Mouse (Mus musculus) limb, embryonic 15.5 days (tissue): ENCODE results near the gene Nek8. TPM values are rescaled to one million over a fixed set of nuclear protein-coding genes. Genes with fewer than 3 reads are reported as not detected.
A peak's percentile ranks its signal among the peaks of the same experiment; 100 is the strongest.

ENCODE experiments used
- ATAC-seq: fragments of 200-750 bp; cut with Nextera tagmentation; 2 replicates; pipeline ENCODE4 v1.8.0; 2017; ENCODE audit warnings: low read depth, moderate TSS enrichment; ENCODE audit not compliant: insufficient number of reproducible peaks, low FRiP score, low TSS enrichment
- H3K27ac ChIP-seq: fragments of 300-500 bp; sonication (generic); 2 replicates; pipeline ENCODE4 v1.5.1; 2015; ENCODE audit warnings: moderate library complexity, mild to moderate bottlenecking, inconsistent platforms
- H3K27me3 ChIP-seq: fragments of 300-500 bp; sonication (generic); 2 replicates; pipeline ENCODE4 v1.6.1; 2015; ENCODE audit warnings: inconsistent platforms
- H3K36me3 ChIP-seq: fragments of 300-500 bp; sonication (generic); 2 replicates; pipeline ENCODE4 v1.6.1; 2015; ENCODE audit warnings: inconsistent platforms
- H3K4me1 ChIP-seq: fragments of 300-500 bp; sonication (generic); 2 replicates; pipeline ENCODE4 v1.6.1; 2015; ENCODE audit warnings: inconsistent platforms
- H3K4me2 ChIP-seq: fragments of 300-500 bp; sonication (generic); 2 replicates; pipeline ENCODE4 v1.6.1; 2015; ENCODE audit warnings: mild to moderate bottlenecking, inconsistent platforms
- H3K4me3 ChIP-seq: fragments of 300-500 bp; sonication (generic); 2 replicates; pipeline ENCODE4 v1.5.1; 2015; ENCODE audit warnings: mild to moderate bottlenecking, inconsistent platforms
- H3K9ac ChIP-seq: fragments of 300-500 bp; sonication (generic); 2 replicates; pipeline ENCODE4 v1.6.1; 2015; ENCODE audit warnings: inconsistent platforms
- H3K9me3 ChIP-seq: fragments of 300-500 bp; sonication (generic); 2 replicates; pipeline ENCODE4 v1.6.1; 2016; ENCODE audit warnings: inconsistent platforms
- WGBS: fragments of 180-500 bp; shearing (Covaris S2); methylation state at CpG from one replicate; pipeline ENCODE4 v1.1.7; 2015; 5-methylcytosine and 5-hydroxymethylcytosine counted together
- microRNA-seq: library from miRNA; unstranded; fragments of <30 nt; microRNA quantifications from one replicate; pipeline ENCODE4, GENCODE M21; 2016
- polyA plus RNA-seq: library from polyadenylated mRNA; unstranded; fragments of >200 nt; fragmentation: Nextera tagmentation; extraction: Ambion mirVana; gene quantifications from 2 replicates; pipeline ENCODE4 v1.2.1, GENCODE M21; 2015

Nek8 gene
- polyA plus RNA-seq, 1 experiment from 2014 or later, result 16.2 TPM

DNA sequence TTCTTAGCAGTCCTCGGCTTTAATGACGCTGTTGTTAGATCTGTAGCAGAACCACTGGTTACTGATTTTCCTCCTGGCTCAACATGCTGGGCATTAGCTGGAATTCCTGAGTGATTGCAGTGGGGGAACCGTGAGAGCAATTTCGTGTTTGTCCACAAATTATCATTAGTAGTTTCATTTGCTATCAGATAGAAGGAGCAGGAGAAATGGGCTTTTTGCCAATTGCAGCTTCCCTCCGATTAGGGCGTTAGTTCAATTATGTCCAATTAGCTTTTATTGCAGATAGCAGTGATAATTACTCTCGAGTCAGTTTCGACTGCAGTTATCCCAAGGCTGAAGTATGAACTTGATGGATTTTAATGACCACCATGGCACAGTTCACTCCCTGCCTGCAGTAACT, 47.0 kb downstream of the Nek8 start:
- no peaks in the 10 kb centered on the region for H3K36me3 ChIP-seq
- WGBS, result 62% methylated on average over 8 of the region's 8 CpGs
- H3K9ac ChIP-seq, result no peak overlapping the region
- no peak for ATAC-seq
- no peaks in the 10 kb centered on the region for H3K27me3 ChIP-seq
- peaks cover 8% of the 10 kb centered on the region; the same call in 1 of the 2 replicates for H3K4me1 ChIP-seq
- H3K4me2 ChIP-seq, result no peak overlapping the region
- no peak overlapping the region for H3K4me3 ChIP-seq
- H3K27ac ChIP-seq, result no peak overlapping the region
- H3K9me3 ChIP-seq, result no peaks in the 10 kb centered on the region

DNA sequence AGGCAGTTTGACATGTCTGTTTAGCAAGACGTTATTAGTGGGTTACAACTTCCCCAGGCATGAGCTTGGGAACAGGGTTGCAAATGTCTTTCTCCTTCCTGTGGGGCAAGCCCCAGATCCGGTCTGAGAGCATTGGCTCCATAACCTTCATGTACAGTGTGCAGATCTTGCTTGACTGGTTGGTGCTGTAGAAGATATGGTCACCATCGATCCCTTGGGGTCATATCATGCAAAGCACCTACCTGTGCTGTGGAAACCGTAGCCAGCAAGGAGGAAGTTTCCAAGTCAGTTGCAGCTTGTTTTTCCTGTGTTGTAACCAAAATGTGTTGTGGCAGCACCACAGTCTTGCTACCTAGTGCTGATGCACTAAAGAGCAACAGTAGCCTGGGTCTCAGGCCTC, 49.7 kb downstream of the Nek8 start:
- WGBS, result 63% methylated on average over 4 of the region's 4 CpGs
- H3K9me3 ChIP-seq, result no peaks in the 10 kb centered on the region

DNA sequence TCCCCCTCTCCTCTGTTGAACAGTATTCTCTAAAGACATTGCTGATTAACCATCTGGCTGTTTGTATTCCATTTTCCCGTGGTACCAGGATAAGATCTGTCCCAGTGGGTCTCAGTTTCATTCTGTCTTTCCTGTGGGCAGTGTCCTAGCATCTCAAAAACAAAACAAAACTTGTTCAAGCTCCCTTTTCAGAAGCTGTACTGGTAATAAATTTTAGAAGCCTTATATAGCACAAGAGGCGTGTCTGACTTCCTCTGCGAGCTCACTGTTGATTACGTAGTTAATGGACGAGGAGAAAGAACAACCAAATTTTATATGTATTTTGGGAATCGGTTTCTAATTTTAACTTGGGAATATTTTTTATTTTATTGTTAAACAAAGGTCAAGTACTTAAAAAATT, 50.8 kb downstream of the Nek8 start:
- no peaks in the 10 kb centered on the region for H3K36me3 ChIP-seq
- H3K4me1 ChIP-seq, result peaks cover 8% of the 10 kb centered on the region; the same call in 1 of the 2 replicates
- 49% methylated on average over 6 of the region's 6 CpGs for whole genome bisulfite sequencing
- no peak overlapping the region for H3K4me2 ChIP-seq
- no peaks in the 10 kb centered on the region for H3K27me3 ChIP-seq
- H3K9ac ChIP-seq, result no peak overlapping the region
- no peak for ATAC-seq
- H3K27ac ChIP-seq, result no peak overlapping the region
- no peak overlapping the region for H3K4me3 ChIP-seq
- no peaks in the 10 kb centered on the region for H3K9me3 ChIP-seq

More for the DNA sequence above, 49.7 kb downstream of the Nek8 start:
- no peak overlapping the region for H3K4me2 ChIP-seq
- ATAC-seq, result no peak
- H3K27me3 ChIP-seq, result no peaks in the 10 kb centered on the region
- no peak overlapping the region for H3K9ac ChIP-seq
- no peak overlapping the region for H3K27ac ChIP-seq
- peaks cover 8% of the 10 kb centered on the region; the same call in 1 of the 2 replicates for H3K4me1 ChIP-seq
- no peaks in the 10 kb centered on the region for H3K36me3 ChIP-seq
- no peak overlapping the region for H3K4me3 ChIP-seq

DNA sequence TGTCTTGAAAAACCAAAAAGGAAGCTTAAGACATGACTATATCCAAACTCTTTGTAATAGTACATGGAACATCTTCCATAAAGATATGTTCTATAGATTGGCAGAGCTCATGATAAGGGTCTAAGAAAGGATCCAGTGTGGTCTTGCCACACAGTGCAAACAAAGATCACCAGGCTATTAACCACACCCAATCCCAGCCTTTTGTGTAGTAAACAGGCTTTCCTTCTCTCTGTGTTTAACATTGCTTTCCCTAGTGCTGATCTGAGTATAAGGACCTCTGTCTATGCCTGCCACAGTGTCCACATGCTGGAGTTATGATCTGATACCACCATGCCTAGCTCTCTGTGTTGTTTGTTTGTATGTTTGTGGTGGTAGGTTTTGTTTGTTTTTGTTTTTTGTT, 52.7 kb downstream of the Nek8 start:
- no peak for ATAC-seq
- H3K4me1 ChIP-seq, result peaks cover 11% of the 10 kb centered on the region; the same call in 1 of the 2 replicates
- H3K4me3 ChIP-seq, result no peak overlapping the region
- no peak overlapping the region for H3K27ac ChIP-seq
- H3K4me2 ChIP-seq, result no peak overlapping the region
- H3K27me3 ChIP-seq, result no peaks in the 10 kb centered on the region
- H3K36me3 ChIP-seq, result no peaks in the 10 kb centered on the region
- H3K9me3 ChIP-seq, result no peaks in the 10 kb centered on the region
- H3K9ac ChIP-seq, result no peak overlapping the region

DNA sequence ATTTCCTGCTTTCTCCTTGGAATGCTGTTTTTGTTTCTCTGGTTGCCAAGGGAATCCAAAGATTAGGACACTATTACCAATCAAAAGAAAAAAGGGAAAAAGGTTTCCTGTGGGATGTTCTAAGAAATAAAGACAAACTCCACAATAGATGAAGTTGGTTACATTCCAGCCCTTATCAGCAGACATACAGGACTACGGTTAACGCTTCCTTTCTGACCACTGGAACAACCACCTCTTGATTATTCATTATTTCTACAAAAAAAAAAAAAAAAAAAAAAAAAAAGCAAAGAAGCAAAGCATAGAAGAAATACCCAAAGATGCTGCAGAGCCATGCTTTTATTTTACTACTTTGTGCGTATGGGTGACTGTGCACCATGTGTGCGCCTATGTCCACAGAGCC, 53.7 kb downstream of the Nek8 start:
- ATAC-seq, result no peak

DNA sequence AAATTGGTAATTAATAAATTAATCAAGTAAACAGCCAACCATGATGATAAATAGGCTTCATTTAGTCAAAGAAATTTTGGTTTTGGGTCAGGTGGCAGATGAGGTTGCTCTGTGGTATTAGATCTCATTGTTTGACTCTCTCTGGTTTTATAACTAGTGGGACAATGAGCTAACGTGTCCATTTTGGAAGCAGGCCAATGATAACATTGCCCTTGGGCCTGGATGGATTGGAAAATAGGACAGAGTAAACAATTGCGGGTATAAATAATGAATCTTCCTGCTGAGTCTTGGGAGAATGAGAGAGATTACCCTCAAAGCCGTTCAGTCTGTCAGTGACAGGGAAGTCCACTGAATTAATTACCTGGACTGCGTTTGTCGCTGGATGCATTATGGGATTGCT, 55.3 kb downstream of the Nek8 start:
- H3K9ac ChIP-seq, result no peak overlapping the region
- WGBS, result 72% methylated on average over 5 of the region's 5 CpGs
- H3K9me3 ChIP-seq, result no peaks in the 10 kb centered on the region
- peaks cover 10% of the 10 kb centered on the region for H3K4me1 ChIP-seq
- no peaks in the 10 kb centered on the region for H3K36me3 ChIP-seq
- no peaks in the 10 kb centered on the region for H3K27me3 ChIP-seq
- no peak overlapping the region for H3K4me2 ChIP-seq
- H3K4me3 ChIP-seq, result no peak overlapping the region
- no peak overlapping the region for H3K27ac ChIP-seq
- no peak for ATAC-seq

More for the DNA sequence above, 53.7 kb downstream of the Nek8 start:
- Histone ChIP-seq H3K27me3 (no peaks in the 10 kb centered on the region), H3K9me3 (no peaks in the 10 kb centered on the region), H3K4me2 (no peak overlapping the region), H3K9ac (no peak overlapping the region), H3K4me1 (peaks cover 11% of the 10 kb centered on the region; the same call in 1 of the 2 replicates), H3K4me3 (no peak overlapping the region), H3K27ac (no peak overlapping the region), H3K36me3 (no peaks in the 10 kb centered on the region)
- WGBS, result 90% methylated on average over 4 of the region's 4 CpGs

DNA sequence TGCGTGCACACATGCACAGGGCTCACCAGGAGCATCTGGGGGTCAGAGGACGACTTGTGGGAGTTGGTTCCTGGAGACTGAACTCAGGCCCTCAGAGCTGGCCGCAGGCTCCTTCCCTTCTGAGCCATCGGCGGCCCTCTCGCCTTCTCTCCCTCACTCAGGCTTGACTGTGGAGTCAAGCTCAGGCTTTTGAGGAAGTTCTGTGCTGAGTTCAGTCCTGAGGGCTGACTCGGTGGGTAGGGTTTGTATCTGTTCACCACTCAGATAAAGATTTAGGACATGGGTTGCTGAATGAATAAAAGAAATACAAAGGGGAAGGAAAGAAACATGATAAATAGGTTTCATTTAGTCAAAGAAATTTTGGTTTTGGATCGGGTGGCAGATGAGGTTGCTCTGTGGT, 56.6 kb downstream of the Nek8 start:
- Histone ChIP-seq H3K9ac (no peak overlapping the region), H3K27me3 (no peaks in the 10 kb centered on the region), H3K27ac (no peak overlapping the region), H3K36me3 (no peaks in the 10 kb centered on the region), H3K4me3 (no peak overlapping the region), H3K4me1 (peaks cover 15% of the 10 kb centered on the region), H3K4me2 (no peak overlapping the region), H3K9me3 (no peaks in the 10 kb centered on the region)
- WGBS, result 81% methylated on average over 8 of the region's 8 CpGs
- ATAC-seq, result no peak

DNA sequence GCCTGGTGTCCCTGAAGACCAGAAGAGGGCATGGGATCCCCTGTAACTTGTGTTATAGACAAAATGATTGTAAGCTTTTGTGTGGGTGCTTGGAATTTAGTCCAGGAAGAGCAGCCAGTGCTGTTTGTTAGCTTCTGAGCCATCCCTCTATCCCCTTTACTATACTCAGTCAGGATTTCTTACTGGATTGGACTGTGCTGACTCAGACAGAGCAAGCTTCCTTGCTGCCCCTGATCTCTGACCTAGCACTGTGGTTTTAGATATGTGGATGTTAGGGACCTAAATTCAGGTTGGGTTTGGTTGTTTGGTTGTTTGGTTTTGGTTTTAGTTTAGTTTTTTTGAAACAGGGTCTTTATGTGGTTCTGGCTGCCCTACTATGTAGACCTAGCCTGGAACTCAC, 58.0 kb downstream of the Nek8 start:
- ATAC-seq, result no peak
- Histone ChIP-seq H3K36me3 (no peaks in the 10 kb centered on the region), H3K27ac (no peak overlapping the region), H3K4me3 (no peak overlapping the region), H3K4me1 (peaks cover 23% of the 10 kb centered on the region), H3K9ac (no peak overlapping the region), H3K4me2 (no peak overlapping the region), H3K27me3 (no peaks in the 10 kb centered on the region), H3K9me3 (no peaks in the 10 kb centered on the region)

DNA sequence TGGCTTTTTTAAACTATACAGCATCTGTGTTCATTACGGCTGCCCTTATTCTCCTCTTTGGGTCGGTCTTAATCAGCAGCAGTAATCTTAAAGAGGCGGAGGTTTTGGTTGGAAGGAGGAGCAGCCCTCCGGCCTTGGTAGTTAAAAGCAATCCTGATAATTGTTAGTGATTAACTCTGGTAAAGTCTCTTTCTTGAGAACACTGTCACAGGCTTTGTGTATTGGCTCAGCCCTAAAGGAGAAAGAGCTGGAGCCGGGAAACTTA, 60.4 kb downstream of the Nek8 start:
- H3K27ac ChIP-seq, result peak overlapping the region; percentile 82; the same call in 1 of the 2 replicates
- peak overlapping the region; percentile 66 for H3K4me3 ChIP-seq
- 9% methylated on average over 5 of the region's 5 CpGs for WGBS
- peak overlapping the region; percentile 75 for H3K4me2 ChIP-seq
- no peaks in the 10 kb centered on the region for H3K9me3 ChIP-seq
- peaks cover 23% of the 10 kb centered on the region for H3K4me1 ChIP-seq
- ATAC-seq, result no peak
- H3K36me3 ChIP-seq, result no peaks in the 10 kb centered on the region
- H3K9ac ChIP-seq, result no peak overlapping the region
- H3K27me3 ChIP-seq, result no peaks in the 10 kb centered on the region

Small RNA genes lying within 50 kb of the gene (microRNA-seq; reads per million reads assigned to microRNA genes)
- not detected for gene Mir7653

Other genes with a start within 250 kb of the Nek8 start
- 0.42 and 0.84 TPM in 2 replicates for gene Sez6, start 245.9 kb downstream of the Nek8 start, polyA plus RNA-seq
- 10.7 and 14.1 TPM in 2 replicates for gene Phf12, start 193.9 kb downstream of the Nek8 start, polyA plus RNA-seq
- gene Dhrs13, start 144.4 kb downstream of the Nek8 start, polyA plus RNA-seq, result 16.8 and 17.8 TPM in 2 replicates
- gene Flot2, start 138.7 kb downstream of the Nek8 start, polyA plus RNA-seq, result 56.1 and 67.6 TPM in 2 replicates
- 30.6 and 33.7 TPM in 2 replicates for gene Eral1, start 96.3 kb downstream of the Nek8 start, polyA plus RNA-seq
- 10.5 and 13.2 TPM in 2 replicates for gene Fam222b, start 82.0 kb downstream of the Nek8 start, polyA plus RNA-seq
- gene Traf4, start 11.1 kb downstream of the Nek8 start, polyA plus RNA-seq, result 65.6 and 67.0 TPM in 2 replicates
- 31.3 and 32.0 TPM in 2 replicates for gene Tlcd1, start within 50 bp of the Nek8 start, polyA plus RNA-seq
- gene Rpl23a, start 6.9 kb upstream of the Nek8 start, polyA plus RNA-seq, result 1,208 and 1,454 TPM in 2 replicates
- gene Rab34, start 11.8 kb upstream of the Nek8 start, polyA plus RNA-seq, result 153 and 164 TPM in 2 replicates
- 3.1 and 3.5 TPM in 2 replicates for gene Proca1, start 16.7 kb upstream of the Nek8 start, polyA plus RNA-seq
- 93.2 and 97.7 TPM in 2 replicates for gene Sdf2, start 69.1 kb upstream of the Nek8 start, polyA plus RNA-seq
- gene Supt6, start 69.3 kb upstream of the Nek8 start, polyA plus RNA-seq, result 27.4 and 28.2 TPM in 2 replicates
- 63.3 and 68.8 TPM in 2 replicates for gene 2610507B11Rik, start 85.1 kb upstream of the Nek8 start, polyA plus RNA-seq
- gene BC030499, start 114.2 kb upstream of the Nek8 start, polyA plus RNA-seq, result 0.09 TPM in 1 of 2 replicates, not detected in the other
- 26.3 and 29.5 TPM in 2 replicates for gene Spag5, start 124.9 kb upstream of the Nek8 start, polyA plus RNA-seq
- gene Aldoc, start 146.3 kb upstream of the Nek8 start, polyA plus RNA-seq, result 25.0 and 25.5 TPM in 2 replicates
- gene Pigs, start 151.7 kb upstream of the Nek8 start, polyA plus RNA-seq, result 83.9 and 85.7 TPM in 2 replicates
- 35.8 and 44.3 TPM in 2 replicates for gene Unc119, start 166.8 kb upstream of the Nek8 start, polyA plus RNA-seq
- gene Foxn1, start 209.9 kb upstream of the Nek8 start, polyA plus RNA-seq, result 3.1 and 3.5 TPM in 2 replicates
- gene Slc13a2, start 245.5 kb upstream of the Nek8 start, polyA plus RNA-seq, result 0.10 TPM in 1 of 2 replicates, not detected in the other